Mouse (Mus musculus) pancreas, adult 10 weeks (tissue): Measurements from ENCODE around the gene Gm3115. TPM values are rescaled to one million over a fixed set of nuclear protein-coding genes. Genes with fewer than 3 reads are reported as not detected.

ENCODE experiments used
- polyA plus RNA-seq: library from polyadenylated mRNA; stranded (reverse); fragments of 350-450 nt; fragmentation: Illumina TruSeq; extraction: RNeasy Lipid Tissue Mini Kit (QIAGEN cat#74804); gene quantifications from one replicate; pipeline ENCODE4 v1.2.3, GENCODE M21; 2015; ENCODE audit warnings: low read depth, low replicate concordance; ENCODE audit not compliant: insufficient read depth

Gm3115 gene
- polyA plus RNA-seq = not detected

GRCm38 (mm10) chr14:4083820-4084219 is at the start of gene Gm3115:
TSS of gene Gm3115 (plus strand) at chr14:4084120.

GRCm38 (mm10) chr14:4110426-4110825 is 26.5 kb downstream of the Gm3115 start, which contains the start of gene Gm8108:
TSS of gene Gm8108 (plus strand) at chr14:4110526.

Other genes with a start within 250 kb of the Gm3115 start
- gene Gm3033, start 237.9 kb upstream of the Gm3115 start, polyA plus RNA-seq = not detected
- not detected for gene Gm2916, start 199.9 kb upstream of the Gm3115 start, polyA plus RNA-seq
- gene Gm3029, start 152.4 kb upstream of the Gm3115 start, polyA plus RNA-seq = not detected
- not detected for gene Gm3095, start 120.6 kb upstream of the Gm3115 start, polyA plus RNA-seq
- gene Gm3099, start 85.7 kb upstream of the Gm3115 start, polyA plus RNA-seq = not detected
- gene Gm5796, start 60.2 kb upstream of the Gm3115 start, polyA plus RNA-seq = not detected
- gene Gm8108, start 26.4 kb downstream of the Gm3115 start, polyA plus RNA-seq = not detected
- not detected for gene Gm3127, start 80.9 kb downstream of the Gm3115 start, polyA plus RNA-seq
- gene Gm2974, start 98.5 kb downstream of the Gm3115 start, polyA plus RNA-seq = not detected
- gene Gm3138, start 165.5 kb downstream of the Gm3115 start, polyA plus RNA-seq = not detected
- gene Gm3149, start 233.2 kb downstream of the Gm3115 start, polyA plus RNA-seq = not detected